Mouse (Mus musculus) forebrain, embryonic 15.5 days (tissue): ENCODE results near the gene Rrp8. TPM values are rescaled to one million over a fixed set of nuclear protein-coding genes. Genes with fewer than 3 reads are reported as not detected.
"Not testable (repeated sequence)": the region's sequence is repeated elsewhere in the genome, so short reads cannot be mapped to it uniquely, and the experiment has no call there.

ENCODE experiments used
- ATAC-seq: fragments of 200-750 bp; cut with Nextera tagmentation; replicated peaks from 2 replicates; pipeline ENCODE4 v1.8.0; 2017; ENCODE audit warnings: mild to moderate bottlenecking, moderate TSS enrichment, moderate library complexity
- H3K27ac ChIP-seq: fragments of 300-500 bp; sonication (generic); replicated peaks from 2 replicates; pipeline ENCODE4 v1.5.1; 2015; ENCODE audit warnings: mild to moderate bottlenecking, inconsistent platforms
- H3K27me3 ChIP-seq: fragments of 300-500 bp; sonication (generic); 2 replicates; pipeline ENCODE4 v1.6.1; 2015; ENCODE audit warnings: inconsistent platforms
- H3K36me3 ChIP-seq: fragments of 300-500 bp; sonication (generic); 2 replicates; pipeline ENCODE4 v1.6.1; 2015; ENCODE audit warnings: mild to moderate bottlenecking, inconsistent platforms
- H3K4me1 ChIP-seq: fragments of 300-500 bp; sonication (generic); 2 replicates; pipeline ENCODE4 v1.6.1; 2015; ENCODE audit warnings: inconsistent platforms
- H3K4me2 ChIP-seq: fragments of 300-500 bp; sonication (generic); replicated peaks from 2 replicates; pipeline ENCODE4 v1.6.1; 2015; ENCODE audit warnings: mild to moderate bottlenecking, inconsistent platforms
- H3K4me3 ChIP-seq: fragments of 300-500 bp; sonication (generic); 2 replicates; pipeline ENCODE4 v1.5.1; 2015; ENCODE audit warnings: mild to moderate bottlenecking, inconsistent platforms
- H3K9ac ChIP-seq: fragments of 300-500 bp; sonication (generic); replicated peaks from 2 replicates; pipeline ENCODE4 v1.6.1; 2015; ENCODE audit warnings: mild to moderate bottlenecking, inconsistent platforms
- H3K9me3 ChIP-seq: fragments of 300-500 bp; sonication (generic); 2 replicates; pipeline ENCODE4 v1.6.1; 2016; ENCODE audit warnings: inconsistent platforms
- WGBS: fragments of 180-500 bp; shearing (Covaris S2); methylation state at CpG from one replicate; pipeline ENCODE4 v1.1.7; 2015; ENCODE audit warnings: mixed read lengths; 5-methylcytosine and 5-hydroxymethylcytosine counted together
- polyA plus RNA-seq: library from polyadenylated mRNA; unstranded; fragments of >200 nt; fragmentation: Nextera tagmentation; extraction: Ambion mirVana; gene quantifications from 2 replicates; pipeline ENCODE4 v1.2.1, GENCODE M21; 2015

Gene Rrp8
- polyA plus RNA-seq, 1 experiment from 2014 or later: 25.8 TPM

- Histone ChIP-seq H3K36me3 (peaks cover 47% of the 10 kb centered on the region), H3K4me2 (peak overlapping the region; percentile 93; the same call in 1 of the 2 replicates), H3K4me1 (peaks cover 31% of the 10 kb centered on the region)
- WGBS: 86% methylated on average over 7 of the region's 7 CpGs
- not testable (repeated sequence) for ATAC-seq, H3K4me3 ChIP-seq, H3K9ac ChIP-seq, H3K27ac ChIP-seq, H3K27me3 ChIP-seq, H3K9me3 ChIP-seq
These were observed 5.5 kb upstream of the Rrp8 start for GRCm38 (mm10) chr7:105742539-105743215.

DNA sequence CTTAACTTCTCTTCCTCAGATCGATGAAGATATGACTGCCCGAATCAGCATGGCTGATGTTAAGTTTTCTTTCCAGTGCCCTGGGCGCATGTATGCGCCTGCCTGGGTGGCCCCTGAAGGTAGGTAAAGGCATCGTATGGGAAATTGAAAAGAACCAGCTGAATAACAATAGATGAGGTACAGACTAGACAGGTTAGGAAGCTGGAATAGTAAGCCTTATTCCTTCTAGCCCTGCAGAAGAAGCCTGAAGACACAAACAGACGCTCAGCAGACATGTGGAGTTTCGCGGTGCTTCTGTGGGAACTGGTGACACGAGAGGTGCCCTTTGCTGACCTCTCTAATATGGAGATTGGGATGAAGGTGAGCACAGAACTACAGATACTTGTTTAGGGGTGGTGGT, 4.8 kb upstream of the Rrp8 start:
- Histone ChIP-seq H3K9me3 (no peaks in the 10 kb centered on the region), H3K9ac (no peak overlapping the region), H3K4me2 (no peak overlapping the region), H3K36me3 (peaks cover 41% of the 10 kb centered on the region), H3K27me3 (no peaks in the 10 kb centered on the region), H3K4me3 (no peak overlapping the region), H3K27ac (no peak overlapping the region), H3K4me1 (peaks cover 38% of the 10 kb centered on the region)
- 92% methylated on average over 9 of the region's 9 CpGs for WGBS
- ATAC-seq: no peak

GRCm38 (mm10) chr7:105740851-105741250, 3.7 kb upstream of the Rrp8 start:
- H3K36me3 ChIP-seq: peaks cover 31% of the 10 kb centered on the region
- H3K9ac ChIP-seq: no peak overlapping the region
- H3K27ac ChIP-seq: no peak overlapping the region
- WGBS: 82% methylated on average over 6 of the region's 6 CpGs
- no peak overlapping the region for H3K4me3 ChIP-seq
- H3K4me1 ChIP-seq: peaks cover 43% of the 10 kb centered on the region
- H3K27me3 ChIP-seq: no peaks in the 10 kb centered on the region
- no peak overlapping the region for H3K4me2 ChIP-seq
- H3K9me3 ChIP-seq: no peaks in the 10 kb centered on the region
- no peak for ATAC-seq

DNA sequence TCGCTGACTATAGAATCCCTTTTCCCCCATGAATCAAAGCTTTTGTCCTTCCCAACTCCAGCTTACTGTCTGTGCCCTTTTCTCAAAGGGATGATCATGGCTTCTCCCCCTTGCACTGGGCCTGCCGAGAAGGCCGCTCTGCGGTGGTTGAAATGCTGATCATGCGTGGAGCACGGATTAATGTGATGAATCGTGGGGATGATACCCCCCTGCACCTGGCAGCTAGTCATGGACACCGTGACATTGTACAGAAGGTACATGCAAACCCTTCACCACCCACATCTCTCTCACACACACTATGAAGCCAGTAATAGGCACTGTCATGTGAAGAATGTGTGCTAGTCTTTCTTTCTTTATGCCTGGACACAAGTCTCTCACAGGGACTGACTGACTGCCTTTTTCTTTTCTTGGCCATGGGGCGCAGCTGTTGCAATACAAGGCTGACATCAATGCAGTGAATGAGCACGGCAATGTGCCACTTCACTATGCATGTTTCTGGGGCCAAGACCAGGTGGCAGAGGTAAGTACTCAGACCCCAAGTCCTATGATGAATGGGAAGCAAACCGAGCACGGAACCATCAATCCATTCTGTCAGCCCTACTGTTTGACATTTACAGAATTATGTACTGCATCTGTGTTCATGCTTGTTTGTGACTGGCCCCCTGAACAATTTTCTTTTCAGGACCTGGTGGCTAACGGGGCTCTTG, 3.1 kb upstream of the Rrp8 start:
- Histone ChIP-seq H3K4me1 (peaks cover 48% of the 10 kb centered on the region), H3K4me2 (no peak overlapping the region), H3K27ac (no peak overlapping the region), H3K9me3 (no peaks in the 10 kb centered on the region), H3K36me3 (peaks cover 31% of the 10 kb centered on the region), H3K9ac (no peak overlapping the region), H3K4me3 (no peak overlapping the region), H3K27me3 (no peaks in the 10 kb centered on the region)
- no peak for ATAC-seq
- 82% methylated on average over 13 of the region's 13 CpGs for WGBS

- Histone ChIP-seq H3K9me3 (no peaks in the 10 kb centered on the region), H3K27ac (0 out of 2 replicates have a peak overlapping the region, but pooled peaks have one; percentile 27), H3K27me3 (no peaks in the 10 kb centered on the region), H3K4me3 (no peak overlapping the region), H3K4me2 (no peak overlapping the region), H3K9ac (no peak overlapping the region), H3K36me3 (peaks cover 35% of the 10 kb centered on the region), H3K4me1 (peaks cover 47% of the 10 kb centered on the region)
- ATAC-seq: no peak
- 41% methylated on average over 3 of the region's 3 CpGs for WGBS
These were observed 1.8 kb upstream of the Rrp8 start for GRCm38 (mm10) chr7:105738948-105739347.

DNA sequence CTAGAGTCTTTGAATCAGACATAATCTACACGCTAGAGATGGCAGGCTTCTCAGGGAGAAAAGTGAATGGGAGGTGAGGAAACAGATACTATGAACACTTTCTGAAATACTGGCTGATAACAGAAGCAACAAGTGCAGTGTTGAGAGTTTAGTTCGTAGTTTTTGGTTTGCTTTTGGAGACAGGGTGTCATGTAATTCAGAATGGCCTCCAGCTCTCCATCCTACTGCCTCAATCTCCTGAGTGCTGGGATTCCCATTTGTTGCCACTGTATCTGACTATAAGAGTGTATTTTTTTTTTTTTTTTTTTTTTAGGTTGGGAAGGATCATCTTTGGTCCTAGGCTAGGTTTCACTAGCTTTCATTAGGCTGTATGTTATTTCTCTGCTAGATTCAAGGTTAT, 1.1 kb upstream of the Rrp8 start:
- peak overlapping the region; percentile 88; the same call in 1 of the 2 replicates for H3K9ac ChIP-seq
- H3K36me3 ChIP-seq: peaks cover 42% of the 10 kb centered on the region
- no peak for ATAC-seq
- H3K27me3 ChIP-seq: no peaks in the 10 kb centered on the region
- peaks cover 41% of the 10 kb centered on the region for H3K4me1 ChIP-seq
- H3K4me3 ChIP-seq: no peak overlapping the region; the same call in 1 of the 2 replicates
- H3K9me3 ChIP-seq: no peaks in the 10 kb centered on the region
- no peak overlapping the region for H3K4me2 ChIP-seq
- WGBS: 82% methylated on average over 2 of the region's 2 CpGs
- no peak overlapping the region for H3K27ac ChIP-seq

- no peak for ATAC-seq
- Histone ChIP-seq H3K4me1 (peaks cover 35% of the 10 kb centered on the region), H3K9ac (peak overlapping the region; percentile 88), H3K4me2 (peak overlapping the region; percentile 95), H3K27me3 (no peaks in the 10 kb centered on the region), H3K36me3 (peaks cover 43% of the 10 kb centered on the region), H3K9me3 (no peaks in the 10 kb centered on the region), H3K4me3 (peak overlapping the region; percentile 89), H3K27ac (no peak overlapping the region)
- WGBS: 43% methylated on average over 3 of the region's 3 CpGs
These were observed 463 bp upstream of the Rrp8 start for GRCm38 (mm10) chr7:105737648-105738047.

DNA sequence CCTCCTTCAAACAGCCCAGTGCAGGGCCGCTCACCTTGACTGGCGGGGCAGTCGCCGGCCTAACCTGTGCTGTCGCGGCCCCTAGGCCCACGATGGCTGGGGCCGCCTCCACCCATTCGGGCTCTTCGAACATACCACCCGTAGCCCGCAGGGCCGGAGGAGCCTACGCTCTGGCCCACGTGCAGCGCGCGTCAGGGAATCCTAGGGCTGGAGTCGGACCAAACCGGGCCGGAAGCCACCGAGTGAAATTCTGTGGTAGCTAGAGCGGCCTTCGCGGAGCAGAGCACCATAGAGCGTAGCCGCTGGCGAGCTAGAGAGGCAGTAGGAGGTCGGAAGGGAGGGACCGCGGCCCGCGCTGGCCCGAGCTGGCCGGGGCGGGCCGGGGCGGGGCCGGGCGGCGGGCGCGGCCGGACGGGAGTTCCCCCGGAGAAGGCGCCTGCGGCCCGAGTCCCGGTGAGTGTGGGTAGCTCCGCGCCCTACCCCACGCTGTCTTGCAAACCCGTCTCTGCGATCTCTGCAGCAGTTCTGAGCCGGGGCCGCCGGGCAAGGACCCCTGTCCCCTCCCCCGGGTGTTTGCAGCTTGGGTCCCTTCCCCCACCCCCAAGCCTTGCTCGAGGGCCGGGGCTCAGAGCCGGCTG, 802 bp downstream of the Rrp8 start, which contains the start of gene Ilk:
Gene Ilk, plus strand, starts transcription at position 329 of the 638 bp plus-strand sequence.
- Histone ChIP-seq H3K27ac (peak within 1 kb of the TSS; percentile 70), H3K4me1 (peaks cover 35% of the 10 kb centered on the region), H3K36me3 (peaks cover 44% of the 10 kb centered on the region), H3K9ac (peak within 1 kb of the TSS; percentile 88), H3K9me3 (no peaks in the 10 kb centered on the region), H3K4me2 (peak within 1 kb of the TSS; percentile 95), H3K27me3 (no peaks in the 10 kb centered on the region), H3K4me3 (peak within 1 kb of the TSS; percentile 89)
- WGBS: under 1% methylated on average over 48 of the region's 62 CpGs
- peak; percentile 97 for ATAC-seq

DNA sequence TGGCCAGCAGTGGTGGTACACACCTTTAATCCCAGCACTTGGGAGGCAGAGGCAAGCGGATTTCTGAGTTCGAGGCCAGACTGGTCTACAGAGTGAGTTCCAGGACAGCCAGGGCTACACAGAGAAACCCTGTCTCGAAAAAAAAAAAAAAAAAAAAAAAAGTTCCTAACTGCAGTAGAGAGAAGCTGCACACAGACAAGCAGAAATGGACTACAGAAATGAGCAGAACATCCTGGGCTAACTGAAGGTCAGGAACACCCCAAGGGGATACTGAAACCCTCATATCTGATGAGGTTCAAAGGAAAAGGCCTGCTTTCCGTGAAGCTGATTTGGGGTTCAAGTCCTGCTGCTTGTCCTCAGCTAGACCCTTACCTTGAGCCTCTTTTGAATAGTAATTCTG, 1.7 kb downstream of the Rrp8 start:
- Histone ChIP-seq H3K4me2 (peak overlapping the region; percentile 95), H3K4me3 (peak overlapping the region; percentile 89), H3K36me3 (peaks cover 37% of the 10 kb centered on the region), H3K4me1 (peaks cover 35% of the 10 kb centered on the region), H3K9ac (peak overlapping the region; percentile 88)
- H3K9me3 ChIP-seq, ATAC-seq, H3K27me3 ChIP-seq, H3K27ac ChIP-seq: not testable (repeated sequence)
- WGBS: 45% methylated on average over 4 of the region's 4 CpGs

DNA sequence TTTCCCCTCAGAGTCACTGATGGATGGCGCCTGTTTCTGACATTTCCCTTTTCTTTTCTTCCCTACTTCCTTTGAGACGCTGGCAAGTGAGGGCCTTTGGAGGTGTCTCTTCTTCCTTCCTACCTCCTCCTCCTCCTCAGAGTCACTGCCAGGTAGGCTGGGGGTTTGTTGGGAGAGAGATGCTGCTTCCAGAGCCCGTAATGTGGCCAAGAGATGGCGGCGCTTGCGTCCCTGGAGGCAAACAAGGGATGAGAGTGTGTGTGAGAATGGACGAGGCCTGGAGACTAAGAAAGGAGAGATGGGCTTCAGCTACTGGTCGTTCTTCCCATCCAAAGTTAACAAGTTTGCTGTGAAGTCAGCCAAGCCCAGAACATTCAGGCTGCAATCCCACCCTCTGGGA, 2.4 kb downstream of the Rrp8 start:
- Histone ChIP-seq H3K27ac (no peak overlapping the region), H3K4me1 (peaks cover 35% of the 10 kb centered on the region), H3K4me3 (no peak overlapping the region), H3K9ac (no peak overlapping the region), H3K9me3 (no peaks in the 10 kb centered on the region), H3K36me3 (peaks cover 33% of the 10 kb centered on the region), H3K4me2 (no peak overlapping the region), H3K27me3 (no peaks in the 10 kb centered on the region)
- WGBS: 88% methylated on average over 8 of the region's 8 CpGs
- ATAC-seq: no peak

DNA sequence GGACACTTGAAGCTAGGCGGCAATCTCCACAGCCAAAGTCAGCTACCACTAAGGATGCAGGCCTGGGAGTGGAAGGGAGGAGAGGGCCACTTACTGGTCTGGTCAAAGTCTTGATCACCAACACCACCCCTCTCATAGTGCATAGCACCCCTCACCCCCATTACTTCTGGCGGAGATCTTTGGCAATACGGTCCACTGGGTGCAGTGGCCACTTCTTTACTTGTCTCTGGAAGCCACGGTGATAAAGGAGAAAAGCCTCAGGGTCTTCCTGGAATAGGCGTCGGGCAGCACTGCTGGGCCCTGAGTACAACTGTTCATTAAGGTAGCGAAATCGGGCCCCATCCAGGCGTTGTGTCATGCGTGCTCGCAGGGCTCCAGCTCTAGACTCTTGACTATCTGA, 3.3 kb downstream of the Rrp8 start:
- Histone ChIP-seq H3K9me3 (no peaks in the 10 kb centered on the region), H3K4me3 (no peak overlapping the region), H3K27me3 (no peaks in the 10 kb centered on the region), H3K27ac (no peak overlapping the region), H3K36me3 (peaks cover 29% of the 10 kb centered on the region), H3K4me2 (no peak overlapping the region), H3K9ac (no peak overlapping the region), H3K4me1 (peaks cover 40% of the 10 kb centered on the region)
- no peak for ATAC-seq
- 98% methylated on average over 11 of the region's 11 CpGs for WGBS
